Comparison of ENCODE assay signal across 7 mouse cellular contexts in the genomic region with DNA sequence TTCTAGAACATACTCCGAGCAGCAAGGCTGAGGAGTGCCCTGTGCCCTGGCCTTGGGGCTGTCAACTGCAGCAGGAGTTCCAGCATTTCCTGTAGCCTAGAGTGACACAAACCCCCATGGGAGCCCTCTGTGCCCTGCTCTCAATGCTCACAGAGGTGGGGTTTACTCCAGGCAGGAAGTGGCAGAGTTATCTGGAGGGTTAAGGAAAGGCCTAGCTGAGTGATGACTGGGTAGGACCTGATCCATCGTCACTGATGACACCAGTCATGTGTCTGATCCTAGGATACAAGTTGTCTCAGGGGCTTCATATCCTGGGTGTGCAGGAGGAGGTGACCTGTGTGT. TPM values are rescaled to one million over a fixed set of nuclear protein-coding genes. Genes with fewer than 3 reads are reported as not detected.
A peak's percentile ranks its signal among the peaks of the same experiment; 100 is the strongest.
DNase-seq lines count a peak whose midpoint lies in the region; ATAC-seq and TF ChIP-seq lines count a peak whose summit lies in the region.
"Not testable (repeated sequence)": the region's sequence is repeated elsewhere in the genome, so short reads cannot be mapped to it uniquely, and the experiment has no call there.

No protein-coding gene starts in this region.

- H3K9me3 ChIP-seq in liver, embryonic 12.5 days (replicated peaks); lung, embryonic 15.5 days: not testable (repeated sequence)

- H3K4me3 ChIP-seq in bone marrow, adult 2 months (replicated peaks; ENCODE audit: control insufficient read depth, low read depth, low read length); liver, embryonic 12.5 days; lung, embryonic 15.5 days; spleen, adult 2 months (ENCODE audit: extremely low read depth, insufficient read depth, insufficient read length): not testable (repeated sequence)
- peak overlapping the region; percentile 66 for H3K4me3 ChIP-seq in gastrocnemius, adult 2 months

- not testable (repeated sequence) for H3K36me3 ChIP-seq in liver, embryonic 12.5 days; lung, embryonic 15.5 days; spleen, adult 2 months (ENCODE audit: control insufficient read depth, insufficient read depth, low read length)

- 2% methylated on average over 2 of the region's 2 CpGs for WGBS in bone marrow, adult 2 months
- WGBS in liver, embryonic 12.5 days (ENCODE audit: insufficient replicate concordance): 29% methylated on average over 2 of the region's 2 CpGs
- WGBS in lung, embryonic 15.5 days: 45% methylated on average over 2 of the region's 2 CpGs
- 15% methylated on average over 2 of the region's 2 CpGs for WGBS in spleen, adult 2 months

- H3K9ac ChIP-seq in liver, embryonic 12.5 days; lung, embryonic 15.5 days: not testable (repeated sequence)

- peak; percentile 51 to 52 for ATAC-seq in hematopoietic stem cell, adult 5-6 weeks (replicated peaks in 1 of 2; ENCODE audit: insufficient read depth in 1 of 2, low FRiP score in 2 of 2, low TSS enrichment in 1 of 2, low read depth in 1 of 2, poor library complexity in 2 of 2, severe bottlenecking in 2 of 2)
- ATAC-seq in liver, embryonic 12.5 days: peak; percentile 46
- ATAC-seq in lung, embryonic 15.5 days (ENCODE audit: borderline replicate concordance, extremely low read depth, low FRiP score, low TSS enrichment): peak; percentile 19; the same call in 1 of the 2 replicates
- ATAC-seq in megakaryocyte progenitor cell, adult 5-6 weeks (replicated peaks; ENCODE audit: poor library complexity): peak; percentile 56

- H3K4me2 ChIP-seq in liver, embryonic 12.5 days: 0 out of 2 replicates have a peak overlapping the region, but pooled peaks have one; percentile 14
- not testable (repeated sequence) for H3K4me2 ChIP-seq in lung, embryonic 15.5 days

- DNase-seq in gastrocnemius, adult 2 months; spleen, adult 2 months (ENCODE audit: low read depth in 1 of 2, low spot score in 2 of 2): not testable (repeated sequence)

- H3K27me3 ChIP-seq in liver, embryonic 12.5 days (replicated peaks); lung, embryonic 15.5 days; spleen, adult 2 months (ENCODE audit: control insufficient read depth, insufficient read depth, low read length): not testable (repeated sequence)

- H3K4me1 ChIP-seq in bone marrow, adult 2 months (ENCODE audit: control insufficient read depth, insufficient read depth, low read length); liver, embryonic 12.5 days; lung, embryonic 15.5 days; spleen, adult 2 months (ENCODE audit: control insufficient read depth, insufficient read depth, insufficient read length): not testable (repeated sequence)

- intact Hi-C loops in gastrocnemius, adult 2 months (cut with DNase I): loop anchor here (5.0 kb wide), 1 partner anchor 60 kb away; a partner anchor contains a TSS

- peak overlapping the region; percentile 54 for H3K27ac ChIP-seq in bone marrow, adult 2 months (ENCODE audit: control insufficient read depth, insufficient read depth, low read depth, low read length, poor library complexity)
- H3K27ac ChIP-seq in gastrocnemius, adult 2 months: peak overlapping the region; percentile 81
- H3K27ac ChIP-seq in liver, embryonic 12.5 days; lung, embryonic 15.5 days: not testable (repeated sequence)
- 0 out of 2 replicates have a peak overlapping the region, but pooled peaks have one; percentile 48 for H3K27ac ChIP-seq in spleen, adult 2 months (ENCODE audit: insufficient read depth, low read length)

- not testable (repeated sequence) for TF ChIP-seq POLR2A in bone marrow, adult 2 months (IDR thresholded peaks at IDR 0.05; ENCODE audit: borderline replicate concordance, control insufficient read depth, low read depth, low read length); spleen, adult 2 months (IDR thresholded peaks at IDR 0.05; ENCODE audit: low read depth, low read length)

- not testable (repeated sequence) for TF ChIP-seq CTCF in bone marrow, adult 2 months (IDR thresholded peaks at IDR 0.05; ENCODE audit: control insufficient read depth, insufficient read depth, low read length); gastrocnemius, adult 2 months (IDR thresholded peaks at IDR 0.05); spleen, adult 2 months (IDR thresholded peaks at IDR 0.05; ENCODE audit: extremely low read depth, insufficient read depth, insufficient read length, insufficient replicate concordance)

RNA-seq across cellular contexts. Expression of a gene that starts 0.3 kb away (rescaled TPM):
- 11.7 and 31.5 TPM in 2 replicates for polyA plus RNA-seq in bone marrow, adult 2 months (2011; ENCODE audit: insufficient read depth, insufficient read length, low replicate concordance, missing spikeins)
- 1 to 10 TPM; 4.0 to 6.2 TPM for total RNA-seq in gastrocnemius, adult 2 months (2021)
- total RNA-seq in hematopoietic stem cell, adult 5-6 weeks (2017): 9.5 and 22.0 TPM in 2 replicates
- polyA plus RNA-seq in liver, embryonic 12.5 days (2016; fragmentation: Nextera tagmentation; extraction: Ambion mirVana): 1.9 and 2.4 TPM in 2 replicates
- polyA plus RNA-seq in lung, embryonic 15.5 days (2015; fragmentation: Nextera tagmentation; extraction: Ambion mirVana): 5.3 and 5.8 TPM in 2 replicates
- total RNA-seq in megakaryocyte progenitor cell, adult 5-6 weeks (2015): 62.9 and 87.1 TPM in 2 replicates
- 21.0 and 23.6 TPM in 2 replicates for total RNA-seq in megakaryocyte progenitor cell, adult 5-6 weeks (2017)
- 16.0 and 16.3 TPM in 2 replicates for polyA plus RNA-seq in spleen, adult 2 months (2012; rRNA removed)
